Mouse (Mus musculus) heart, adult 2 months (tissue): ENCODE measurements around the gene Wdr78.

Source experiments
- CTCF ChIP-seq: fragments of 200-600 bp; IDR thresholded peaks from 2 replicates; pipeline ENCODE4 v1.8.1; 2022; ENCODE audit warnings: antibody characterized with exemption, mild to moderate bottlenecking, moderate library complexity
- POLR2A ChIP-seq: fragments of 200-500 bp; IDR thresholded peaks from 2 replicates; pipeline ENCODE4 v1.6.1; 2011; ENCODE audit warnings: mild to moderate bottlenecking, low read depth, low read length, control low read depth; ENCODE audit not compliant: insufficient read depth

DNA sequence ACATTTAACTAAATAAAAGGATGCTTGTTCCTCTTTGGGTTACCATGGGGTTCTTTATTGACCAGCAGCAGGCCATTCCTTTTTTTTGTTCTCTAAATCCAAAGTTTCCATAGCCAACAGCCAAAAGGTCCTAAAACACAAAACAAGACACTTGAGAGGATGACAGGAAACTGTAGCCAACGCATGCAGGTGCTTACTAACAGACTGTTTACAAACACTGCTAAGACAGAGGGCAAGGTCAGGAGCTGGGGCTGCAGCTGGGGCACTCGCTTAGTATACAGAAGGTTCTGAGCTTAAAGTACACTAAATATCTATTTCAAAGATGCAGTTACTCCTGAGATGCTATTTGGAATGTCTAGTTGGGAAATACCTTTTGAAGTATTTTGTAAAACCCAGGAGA lies 49.9 kb downstream of the Wdr78 start:
- TF ChIP-seq CTCF (no peak), POLR2A (no peak)
